Mouse (Mus musculus): ENCODE results near the gene Dusp1.
A peak's percentile ranks its signal among the peaks of the same experiment; 100 is the strongest.

Gene Dusp1

DNA sequence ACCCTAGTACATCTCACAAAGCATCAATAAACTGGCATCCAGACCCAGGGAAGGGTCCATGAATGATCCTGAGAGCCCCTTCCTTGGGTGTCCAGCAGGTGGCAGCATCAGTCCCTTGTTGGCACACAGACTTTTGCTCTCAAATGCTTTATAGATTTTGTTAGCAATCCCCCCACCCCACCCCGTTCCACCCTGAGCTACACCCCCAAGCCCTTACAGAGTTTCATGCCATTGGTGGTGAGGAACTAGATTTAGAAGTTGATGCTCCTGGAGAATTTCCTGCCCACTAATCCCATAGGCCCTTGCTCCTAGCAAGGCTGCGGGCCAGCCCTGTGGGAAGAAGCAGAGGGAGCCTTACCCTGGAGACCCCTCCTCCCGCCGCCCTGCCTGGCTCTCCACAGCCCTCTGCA is 95.2 kb downstream of the Dusp1 start:
- peak; percentile 79 for DNase-seq (ENCODE audit: extremely low spot score, low spot score)

DNA sequence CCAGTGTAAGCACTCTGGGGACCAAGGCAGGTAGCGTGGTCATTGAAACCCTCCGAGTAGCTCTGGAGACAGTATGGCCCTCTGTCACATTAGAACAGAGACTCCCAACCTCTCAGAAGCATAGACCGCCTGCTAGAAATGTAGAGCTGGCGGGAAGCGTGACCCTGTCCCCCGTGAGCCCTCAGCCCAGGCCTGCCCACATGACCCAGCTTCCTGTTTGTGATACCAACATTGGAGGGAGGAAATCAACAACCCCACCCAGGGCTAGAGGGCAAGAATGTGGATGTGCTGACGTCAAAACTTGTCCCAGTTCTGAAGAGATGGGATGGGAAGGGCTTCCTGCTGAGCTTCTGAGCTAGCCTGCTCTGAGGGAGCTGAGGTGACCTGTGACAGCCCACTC is 97.0 kb downstream of the Dusp1 start:
- no peak for DNase-seq (ENCODE audit: extremely low spot score, low spot score)

GRCm38 (mm10) chr17:26464481-26464880 is 97.4 kb downstream of the Dusp1 start:
- no peak for DNase-seq (ENCODE audit: extremely low spot score, low spot score)

- DNase-seq (ENCODE audit: extremely low spot score, low spot score) = no peak
Observed at GRCm38 (mm10) chr17:26463984-26464383, 97.9 kb downstream of the Dusp1 start.

DNA sequence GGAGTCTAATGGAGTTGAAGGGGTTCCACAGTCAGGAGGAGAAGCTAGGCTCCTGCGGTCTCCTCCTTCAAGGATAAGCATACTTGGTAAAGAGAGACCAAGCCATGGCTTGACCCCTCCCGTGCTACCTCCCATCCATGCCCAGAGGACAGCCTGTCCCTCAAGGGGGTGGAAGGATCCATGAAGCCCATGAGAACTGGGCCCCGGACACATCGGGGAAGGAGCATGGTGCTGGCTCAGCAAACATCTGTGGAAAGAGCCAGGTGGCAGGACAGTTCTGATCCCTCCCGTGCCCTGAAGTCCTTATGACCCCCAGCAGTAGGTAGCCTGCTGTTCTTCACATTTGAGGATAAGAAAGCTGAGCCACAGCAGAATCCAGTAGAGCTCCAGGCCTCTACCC is 98.5 kb downstream of the Dusp1 start:
- no peak for DNase-seq (ENCODE audit: extremely low spot score, low spot score)

GRCm38 (mm10) chr17:26462634-26463170 is 99.2 kb downstream of the Dusp1 start:
- peak; percentile 74 for DNase-seq (ENCODE audit: extremely low spot score, low spot score)

GRCm38 (mm10) chr17:26458049-26458448 is 103.9 kb downstream of the Dusp1 start:
- DNase-seq (ENCODE audit: extremely low spot score, low spot score) = no peak

GRCm38 (mm10) chr17:26457506-26457905 is 104.4 kb downstream of the Dusp1 start:
- DNase-seq (ENCODE audit: extremely low spot score, low spot score) = no peak

Measured in neural tube, embryonic 10.5 days (tissue).